Mouse (Mus musculus) lung, adult 2 months (tissue): ENCODE measurements around the gene Dok5. TPM values are rescaled to one million over a fixed set of nuclear protein-coding genes. Genes with fewer than 3 reads are reported as not detected.

Experiments
- DNase-seq: peaks from one replicate; pipeline ENCODE4 v3.0.0; 2022
- H3K4me1 ChIP-seq: fragments of 200-500 bp; 2 replicates; pipeline ENCODE4 v1.6.1; 2011; ENCODE audit warnings: low read length; ENCODE audit not compliant: control insufficient read depth, insufficient read depth
- H3K4me3 ChIP-seq: fragments of 200-500 bp; replicated peaks from 2 replicates; pipeline ENCODE3; 2011; ENCODE audit warnings: low read depth, mild to moderate bottlenecking, control low read depth, low read length; ENCODE audit errors: extremely low read depth
- CTCF ChIP-seq: fragments of 200-500 bp; IDR thresholded peaks from 2 replicates; pipeline ENCODE4 v1.5.1; 2011; ENCODE audit warnings: mild to moderate bottlenecking, low read length, control low read depth; ENCODE audit not compliant: insufficient read depth
- POLR2A ChIP-seq: fragments of 200-500 bp; IDR thresholded peaks from 2 replicates; pipeline ENCODE4 v1.6.1; 2011; ENCODE audit warnings: low read depth, mild to moderate bottlenecking, control low read depth, low read length, borderline replicate concordance; ENCODE audit errors: extremely low read depth
- WGBS: fragments of 180-500 bp; shearing (Covaris S2); methylation state at CpG from one replicate; pipeline ENCODE4 v1.1.7; 2018; 5-methylcytosine and 5-hydroxymethylcytosine counted together
- polyA plus RNA-seq: library from polyadenylated mRNA; depleted of rRNA; stranded (reverse); fragments of >200 nt; gene quantifications from 2 replicates; pipeline ENCODE4 v1.2.3, GENCODE M21; 2012; rRNA removed

Dok5 gene
- polyA plus RNA-seq, 1 experiment = 0.50 TPM

DNA sequence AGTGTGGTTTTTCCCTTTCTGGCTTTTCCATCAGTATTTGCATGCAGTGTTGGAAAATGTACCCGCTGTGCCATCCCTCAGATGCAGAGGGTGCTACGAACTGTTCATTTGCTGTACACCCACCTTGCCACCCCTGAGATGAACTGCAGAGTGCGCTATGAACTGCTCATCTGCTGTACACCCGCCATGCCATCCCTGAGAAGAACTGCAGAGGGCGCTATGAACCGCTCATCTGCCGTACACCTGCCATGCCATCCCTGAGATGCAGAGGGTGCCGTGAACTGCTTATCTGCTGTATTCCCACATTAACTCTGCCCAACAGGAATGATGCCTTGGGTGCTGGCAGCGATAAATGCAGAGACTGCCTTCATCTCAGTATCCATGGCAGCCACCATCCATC, 171.8 kb downstream of the Dok5 start:
- no peak overlapping the region for H3K4me3 ChIP-seq
- 91% methylated on average over 9 of the region's 9 CpGs for WGBS
- H3K4me1 ChIP-seq = no peaks in the 10 kb centered on the region
- TF ChIP-seq POLR2A (no peak), CTCF (no peak)
- no peak for DNase-seq

DNA sequence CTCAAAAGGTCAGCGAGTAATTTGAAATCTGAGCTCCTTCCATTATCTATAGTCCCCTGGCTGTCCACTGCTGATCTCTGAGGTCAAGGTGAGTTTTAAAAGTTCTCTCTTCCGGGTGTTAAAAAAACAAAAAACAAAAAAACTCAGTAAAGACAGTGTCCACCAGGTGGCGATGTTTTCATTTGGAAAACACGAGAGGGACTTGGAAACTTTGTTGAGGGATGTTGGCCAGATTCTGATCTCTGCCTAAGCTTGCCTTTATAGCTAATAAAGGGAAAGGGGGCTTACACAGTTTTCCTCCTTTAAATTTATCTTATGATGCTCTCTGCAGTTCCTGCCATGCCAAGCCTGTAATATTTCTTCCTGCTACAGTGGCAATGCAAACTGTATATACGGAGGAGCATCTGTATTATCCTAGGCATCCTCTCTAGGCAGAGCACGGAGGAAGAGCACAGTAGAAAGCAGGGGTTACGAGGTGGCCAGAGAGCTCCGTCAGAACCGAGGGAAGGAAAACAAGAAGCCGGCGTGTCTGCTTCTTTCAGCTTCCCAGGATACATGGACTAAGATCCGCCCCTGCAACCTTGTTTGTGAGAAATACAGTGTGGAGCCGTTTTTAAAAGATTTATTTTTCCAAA, 181.1 kb downstream of the Dok5 start:
- peak; percentile 17 for DNase-seq

DNA sequence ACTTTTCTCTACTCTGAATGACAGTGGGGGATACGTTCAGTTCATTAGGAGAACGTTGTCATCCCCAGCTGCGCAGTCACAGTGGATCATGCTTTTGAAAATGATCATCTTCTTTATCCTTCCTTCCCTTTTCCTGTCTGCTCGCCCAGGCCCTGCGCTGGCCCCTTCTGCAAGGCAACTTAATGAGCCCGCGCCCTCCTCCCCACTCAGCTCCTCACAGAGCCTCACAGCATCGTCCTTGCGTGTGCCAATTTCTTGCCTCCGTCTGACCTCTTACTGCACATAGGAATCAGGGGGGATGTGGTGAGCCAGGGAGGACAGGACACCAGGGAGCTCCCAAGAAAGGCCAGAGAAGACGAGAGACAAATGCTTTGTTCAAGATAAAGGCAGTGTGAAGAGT, 182.3 kb downstream of the Dok5 start:
- no peak overlapping the region for H3K4me3 ChIP-seq
- DNase-seq = no peak
- WGBS = 74% methylated on average over 11 of the region's 11 CpGs
- H3K4me1 ChIP-seq = no peaks in the 10 kb centered on the region
- TF ChIP-seq POLR2A (no peak), CTCF (no peak)

More for the DNA sequence above, 181.1 kb downstream of the Dok5 start:
- Histone ChIP-seq H3K4me3 (no peak overlapping the region), H3K4me1 (no peaks in the 10 kb centered on the region)
- 37% methylated on average over 13 of the region's 13 CpGs for WGBS
- no peak for TF ChIP-seq CTCF
- TF ChIP-seq POLR2A = no peak

DNA sequence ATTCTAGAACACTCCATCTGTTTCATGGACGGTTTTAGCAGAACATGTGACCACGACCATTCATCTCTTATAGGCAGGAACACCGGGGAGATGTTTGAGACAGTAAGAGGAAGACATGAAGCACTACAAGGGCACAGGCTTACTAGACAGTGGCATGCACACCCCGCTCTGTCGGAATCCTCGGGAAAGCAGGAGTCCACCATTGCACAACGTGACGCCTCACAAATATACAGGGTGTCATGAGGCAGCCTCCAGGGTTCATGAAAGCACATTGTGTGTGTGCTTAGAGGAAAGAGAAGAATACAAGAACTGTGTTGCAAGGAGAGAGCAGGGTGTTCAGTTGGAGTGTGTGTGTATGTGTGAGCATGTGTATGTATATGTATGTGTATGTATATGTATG, 184.0 kb downstream of the Dok5 start:
- WGBS = 79% methylated on average over 8 of the region's 8 CpGs
- no peak overlapping the region for H3K4me3 ChIP-seq
- TF ChIP-seq POLR2A (no peak), CTCF (no peak)
- H3K4me1 ChIP-seq = no peaks in the 10 kb centered on the region
- DNase-seq = no peak

DNA sequence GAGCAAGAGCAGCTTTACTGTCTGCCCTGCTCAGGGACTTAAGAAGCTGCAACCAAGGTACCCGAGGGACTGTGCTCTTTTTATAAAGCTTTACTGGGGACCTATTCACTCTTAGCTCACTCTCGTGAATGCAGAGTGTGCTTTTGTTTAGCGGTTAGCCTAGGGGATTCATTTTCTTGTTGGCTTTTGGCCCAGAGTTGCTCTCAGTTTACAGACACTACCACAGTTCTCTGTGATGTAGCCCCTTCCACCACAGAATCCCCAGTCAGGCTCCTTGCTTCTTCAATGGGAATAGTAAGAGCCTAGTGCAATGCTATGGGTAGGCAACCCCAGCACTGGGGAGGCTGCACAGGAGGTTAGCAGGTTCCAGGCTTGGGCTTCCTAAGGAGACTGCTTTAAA, 190.7 kb downstream of the Dok5 start:
- no peak overlapping the region for H3K4me3 ChIP-seq
- 34% methylated on average over 3 of the region's 3 CpGs for WGBS
- DNase-seq = no peak
- TF ChIP-seq POLR2A (no peak), CTCF (no peak)
- H3K4me1 ChIP-seq = no peaks in the 10 kb centered on the region

DNA sequence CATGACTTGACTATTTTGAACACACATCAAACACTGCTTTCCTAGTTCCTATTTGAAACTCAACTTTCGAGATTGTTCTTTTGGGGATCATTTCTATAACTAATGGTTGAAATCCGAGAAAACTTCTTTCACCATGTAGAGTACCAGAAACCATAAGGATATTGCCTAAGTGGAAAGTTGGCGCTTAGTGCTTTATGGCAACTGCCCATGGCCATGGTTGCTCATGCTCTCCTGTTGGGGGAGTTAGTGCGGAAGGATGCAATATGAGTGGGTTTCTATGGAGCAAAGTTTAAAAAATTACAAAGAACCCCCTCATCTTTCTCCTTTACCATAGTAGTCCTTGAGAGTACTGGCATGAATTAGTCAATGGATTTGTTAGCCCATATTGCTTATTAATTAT, 192.5 kb downstream of the Dok5 start:
- no peak overlapping the region for H3K4me3 ChIP-seq
- TF ChIP-seq POLR2A (no peak), CTCF (no peak)
- 89% methylated on average over 4 of the region's 4 CpGs for WGBS
- no peak for DNase-seq
- H3K4me1 ChIP-seq = no peaks in the 10 kb centered on the region

DNA sequence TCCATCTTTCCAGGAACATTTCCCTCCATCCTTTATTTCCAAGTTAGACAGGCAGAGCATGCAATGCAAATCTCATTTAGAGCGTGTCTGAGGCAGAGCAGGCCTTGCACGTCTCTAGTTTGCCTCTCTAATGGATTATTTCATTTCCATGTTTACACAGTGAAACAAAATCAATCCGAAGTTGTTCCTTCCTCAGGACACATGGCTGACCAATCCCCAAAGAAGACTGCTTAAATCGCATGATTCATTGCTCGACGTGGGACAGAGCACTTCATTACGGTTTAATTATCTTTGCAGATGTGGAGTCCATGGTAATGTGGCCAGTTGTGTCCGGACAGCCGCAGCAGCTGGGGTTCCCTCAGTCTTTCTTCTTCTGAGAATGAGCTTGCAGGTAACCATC, 194.6 kb downstream of the Dok5 start:
- no peak for TF ChIP-seq POLR2A
- no peak for TF ChIP-seq CTCF
- no peak for DNase-seq
- no peak overlapping the region for H3K4me3 ChIP-seq
- WGBS = 77% methylated on average over 9 of the region's 9 CpGs
- no peaks in the 10 kb centered on the region for H3K4me1 ChIP-seq

Other genes starting within 250 kb of the Dok5 start
- 2.9 and 5.0 TPM in 2 replicates for gene Pfdn4, start 235.4 kb upstream of the Dok5 start, polyA plus RNA-seq
- not detected in 2 replicates for gene Cyp24a1, start 234.7 kb upstream of the Dok5 start, polyA plus RNA-seq
- gene 4930470P17Rik, start 129.8 kb upstream of the Dok5 start, polyA plus RNA-seq = not detected in 2 replicates